Mouse (Mus musculus) neural tube, embryonic 11.5 days (tissue): Measurements from ENCODE around the gene Galns. TPM values are rescaled to one million over a fixed set of nuclear protein-coding genes. Genes with fewer than 3 reads are reported as not detected.
"Not testable (repeated sequence)": the region's sequence is repeated elsewhere in the genome, so short reads cannot be mapped to it uniquely, and the experiment has no call there.

Experiments
- ATAC-seq: fragments of 200-750 bp; cut with Nextera tagmentation; 2 replicates; pipeline ENCODE4 v1.8.0; 2017; ENCODE audit warnings: moderate number of reproducible peaks, mild to moderate bottlenecking, moderate TSS enrichment, moderate library complexity; ENCODE audit not compliant: insufficient read depth, low FRiP score, low TSS enrichment
- DNase-seq: peaks from one replicate; pipeline ENCODE4 v3.0.0-alpha.2; 2015; ENCODE audit warnings: low spot score
- H3K27ac ChIP-seq: fragments of 300-500 bp; sonication (generic); 2 replicates; pipeline ENCODE4 v1.5.1; 2014; ENCODE audit warnings: low read depth, mild to moderate bottlenecking, low read length
- H3K27me3 ChIP-seq: fragments of 300-500 bp; sonication (generic); 2 replicates; pipeline ENCODE4 v1.6.1; 2014; ENCODE audit warnings: mild to moderate bottlenecking, low read length, mixed read lengths; ENCODE audit not compliant: control insufficient read depth, insufficient read depth
- H3K36me3 ChIP-seq: fragments of 300-500 bp; sonication (generic); 2 replicates; pipeline ENCODE4 v1.6.1; 2014; ENCODE audit warnings: mild to moderate bottlenecking, low read length, moderate library complexity, mixed read lengths; ENCODE audit not compliant: control insufficient read depth, insufficient read depth
- H3K4me1 ChIP-seq: fragments of 300-500 bp; sonication (generic); 2 replicates; pipeline ENCODE4 v1.6.1; 2014; ENCODE audit warnings: low read length, mixed read lengths; ENCODE audit not compliant: control insufficient read depth, insufficient read depth
- H3K4me2 ChIP-seq: fragments of 300-500 bp; sonication (generic); 2 replicates; pipeline ENCODE4 v1.6.1; 2014; ENCODE audit warnings: low read depth, mild to moderate bottlenecking, moderate library complexity
- H3K4me3 ChIP-seq: fragments of 300-500 bp; sonication (generic); 2 replicates; pipeline ENCODE4 v1.5.1; 2014; ENCODE audit warnings: low read depth, low read length
- H3K9ac ChIP-seq: fragments of 300-500 bp; sonication (generic); 2 replicates; pipeline ENCODE4 v1.6.1; 2014; ENCODE audit warnings: mild to moderate bottlenecking, low read length
- H3K9me3 ChIP-seq: fragments of 300-500 bp; sonication (generic); 2 replicates; pipeline ENCODE4 v1.6.1; 2016; ENCODE audit warnings: low read length; ENCODE audit not compliant: control insufficient read depth
- WGBS: fragments of 180-500 bp; shearing (Covaris S2); extraction: QIAGEN DNeasy Blood & Tissue Kit; methylation state at CpG from one replicate; pipeline ENCODE4 v1.1.7; 2014; 5-methylcytosine and 5-hydroxymethylcytosine counted together
- polyA plus RNA-seq: library from polyadenylated mRNA; unstranded; fragments of >200 nt; fragmentation: Nextera tagmentation; extraction: Ambion mirVana; gene quantifications from 2 replicates; pipeline ENCODE4 v1.2.1, GENCODE M21; 2014

The Galns gene
- polyA plus RNA-seq, 1 experiment from 2014 or later = 6.6 TPM

DNA sequence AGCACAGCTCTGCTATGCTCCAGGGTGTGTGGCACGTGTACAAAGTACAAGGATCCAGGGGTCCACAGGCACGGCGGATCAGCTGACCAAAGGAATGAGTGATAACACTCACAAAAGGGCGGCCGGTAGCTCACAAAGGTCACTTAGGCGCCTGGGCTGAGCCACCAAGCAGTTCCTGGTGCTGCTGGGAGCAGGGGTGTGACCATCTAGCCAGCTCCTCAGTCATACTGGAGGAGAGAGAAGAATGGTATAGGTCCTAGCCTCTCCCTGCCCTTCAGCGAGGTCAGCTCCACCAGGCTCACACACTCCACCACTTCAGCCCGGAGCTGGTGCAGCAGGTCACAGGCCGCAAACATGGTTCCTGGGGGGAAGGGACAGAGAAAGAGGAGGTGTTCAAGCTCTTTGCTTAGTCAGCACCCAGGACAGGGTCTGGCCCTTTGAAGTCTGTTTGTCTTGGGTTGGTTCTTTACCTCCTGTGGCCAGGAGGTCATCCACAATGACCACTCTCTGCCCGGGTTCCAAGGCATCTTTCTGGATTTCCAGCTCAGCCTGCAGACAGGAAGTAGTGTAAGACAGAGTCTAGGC, 36.5 kb downstream of the Galns start:
- Histone ChIP-seq H3K9ac (no peak overlapping the region), H3K36me3 (peaks cover 21% of the 10 kb centered on the region), H3K4me1 (peaks cover 20% of the 10 kb centered on the region), H3K27ac (no peak overlapping the region), H3K27me3 (no peaks in the 10 kb centered on the region), H3K9me3 (no peaks in the 10 kb centered on the region), H3K4me3 (no peak overlapping the region), H3K4me2 (no peak overlapping the region)
- WGBS = 46% methylated on average over 10 of the region's 10 CpGs
- DNase-seq = no peak
- no peak for ATAC-seq

DNA sequence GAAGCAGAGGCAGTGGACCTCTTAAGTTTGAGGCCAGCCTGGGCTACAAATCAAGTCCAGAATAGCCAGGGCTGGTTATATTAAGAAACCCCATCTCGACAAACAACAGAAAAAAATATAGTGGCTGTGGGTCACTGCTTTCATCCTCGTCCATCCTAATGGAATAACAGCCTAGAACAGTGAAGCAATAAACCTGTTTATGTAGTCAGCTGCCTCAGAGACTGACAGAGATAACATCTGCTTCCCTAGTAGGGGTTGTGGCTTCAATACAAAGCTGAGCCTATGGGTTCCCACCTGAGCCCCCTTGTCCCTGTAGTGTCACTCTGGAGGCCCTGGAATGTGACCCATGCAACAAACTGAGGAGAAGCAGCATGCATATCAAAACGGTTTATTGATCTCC, 37.0 kb downstream of the Galns start:
- DNase-seq (no peak), ATAC-seq (no peak)
- no peak overlapping the region for H3K9ac ChIP-seq
- H3K9me3 ChIP-seq = no peaks in the 10 kb centered on the region
- H3K4me3 ChIP-seq = no peak overlapping the region
- no peak overlapping the region for H3K27ac ChIP-seq
- H3K4me2 ChIP-seq = no peak overlapping the region
- peaks cover 22% of the 10 kb centered on the region for H3K4me1 ChIP-seq
- H3K27me3 ChIP-seq = no peaks in the 10 kb centered on the region
- peaks cover 23% of the 10 kb centered on the region for H3K36me3 ChIP-seq
- 39% methylated on average over 3 of the region's 3 CpGs for WGBS

DNA sequence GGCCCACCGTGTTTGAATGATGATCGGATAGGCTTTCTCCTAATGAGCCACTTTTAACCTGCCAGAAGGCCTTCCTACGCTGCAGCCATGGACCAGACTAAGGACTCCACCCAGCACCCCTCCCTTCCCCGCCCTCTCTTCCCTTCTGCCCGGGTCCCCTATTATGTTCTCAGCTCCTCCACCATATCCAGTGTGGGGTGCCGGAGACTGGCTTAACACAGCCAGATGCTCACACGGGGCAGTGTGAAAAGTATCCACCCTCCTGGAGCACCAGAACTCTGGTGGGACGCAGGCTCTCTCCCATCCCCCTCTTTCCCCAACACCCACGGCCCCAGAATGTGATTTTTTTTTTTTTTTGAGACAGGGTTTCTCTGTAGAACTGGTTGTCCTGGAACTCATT, 37.7 kb downstream of the Galns start:
- WGBS = 55% methylated on average over 9 of the region's 9 CpGs
- Histone ChIP-seq H3K36me3 (peaks cover 23% of the 10 kb centered on the region), H3K9me3 (no peaks in the 10 kb centered on the region), H3K27ac (peak overlapping the region; percentile 20; the same call in 1 of the 2 replicates), H3K27me3 (no peaks in the 10 kb centered on the region), H3K4me2 (no peak overlapping the region), H3K4me1 (peaks cover 28% of the 10 kb centered on the region), H3K4me3 (no peak overlapping the region), H3K9ac (no peak overlapping the region)
- no peak for ATAC-seq
- no peak for DNase-seq

DNA sequence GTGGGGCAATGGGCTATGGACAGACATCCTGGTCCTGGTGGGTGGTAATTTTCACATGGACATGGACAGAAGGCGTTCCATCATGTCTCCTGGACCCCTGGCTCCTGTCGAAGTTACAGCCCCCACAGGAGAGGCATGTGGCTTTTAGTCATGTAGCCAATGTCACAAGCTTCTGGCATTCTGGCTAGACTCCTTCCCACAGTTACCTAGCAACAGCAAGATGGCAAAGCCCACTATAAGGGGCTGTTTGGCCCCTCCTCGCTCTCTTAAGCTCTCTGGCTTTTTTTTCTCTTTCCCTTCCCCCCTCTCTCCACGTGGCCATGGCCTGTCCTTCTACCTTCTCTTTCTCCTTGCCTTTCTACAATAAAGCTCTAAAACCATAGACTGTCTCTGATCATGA, 38.1 kb downstream of the Galns start:
- H3K27me3 ChIP-seq, DNase-seq, ATAC-seq, H3K4me3 ChIP-seq, H3K9ac ChIP-seq, H3K9me3 ChIP-seq, H3K4me2 ChIP-seq: not testable (repeated sequence)
- Histone ChIP-seq H3K4me1 (peaks cover 28% of the 10 kb centered on the region), H3K27ac (0 out of 2 replicates have a peak overlapping the region, but pooled peaks have one; percentile 20), H3K36me3 (peaks cover 23% of the 10 kb centered on the region)
- WGBS = 38% methylated on average over 4 of the region's 4 CpGs

DNA sequence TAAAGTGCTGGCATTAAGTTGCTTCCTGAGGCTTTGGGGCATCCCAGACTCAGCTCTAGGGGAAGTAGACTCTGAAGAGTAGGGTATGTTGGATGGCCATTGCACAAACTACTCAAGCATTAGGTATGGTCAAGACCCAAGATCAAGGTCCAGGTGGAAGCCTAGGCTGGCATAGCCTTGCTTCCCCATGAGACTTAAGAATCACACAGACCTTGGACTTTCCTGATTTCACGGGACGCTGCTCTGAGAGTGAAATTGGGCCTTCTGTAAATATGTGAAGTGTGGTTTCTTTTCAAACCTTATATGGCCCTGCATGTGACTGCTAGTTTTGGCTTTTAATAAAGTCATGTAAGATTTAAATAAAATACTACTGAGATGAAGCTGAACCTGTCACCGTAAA, 38.5 kb downstream of the Galns start:
- no peak overlapping the region for H3K4me3 ChIP-seq
- ATAC-seq = no peak
- 95% methylated on average over 3 of the region's 3 CpGs for WGBS
- no peaks in the 10 kb centered on the region for H3K27me3 ChIP-seq
- H3K9me3 ChIP-seq = no peaks in the 10 kb centered on the region
- no peak for DNase-seq
- peaks cover 23% of the 10 kb centered on the region for H3K36me3 ChIP-seq
- H3K4me2 ChIP-seq = no peak overlapping the region
- H3K9ac ChIP-seq = no peak overlapping the region
- H3K4me1 ChIP-seq = peaks cover 28% of the 10 kb centered on the region
- no peak overlapping the region for H3K27ac ChIP-seq

DNA sequence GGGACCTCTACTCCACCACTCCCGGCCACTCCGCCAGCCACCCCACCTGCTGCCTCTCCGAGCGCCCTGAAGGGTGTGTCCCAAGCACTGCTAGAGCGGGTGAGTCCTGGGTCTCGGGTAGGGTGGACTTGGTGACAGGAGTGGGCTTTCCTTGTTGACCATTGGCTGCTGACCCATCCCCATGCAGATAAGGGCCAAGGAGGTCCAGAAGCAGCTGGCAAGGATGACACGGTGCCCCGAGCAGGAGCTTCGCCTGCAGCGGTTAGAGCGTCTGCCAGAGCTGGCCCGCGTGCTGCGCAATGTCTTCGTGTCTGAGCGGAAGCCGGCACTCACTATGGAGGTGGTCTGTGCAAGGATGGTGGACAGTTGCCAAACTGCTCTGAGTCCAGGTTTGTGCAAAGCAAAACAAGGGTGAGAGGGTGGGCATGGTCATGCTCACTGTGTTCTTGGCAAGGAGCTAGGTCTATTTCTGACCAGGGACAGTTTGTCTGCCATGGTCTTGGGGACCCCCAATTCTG, 39.5 kb downstream of the Galns start:
- Histone ChIP-seq H3K36me3 (peaks cover 23% of the 10 kb centered on the region), H3K4me2 (no peak overlapping the region), H3K9ac (no peak overlapping the region), H3K4me3 (no peak overlapping the region), H3K27me3 (no peaks in the 10 kb centered on the region), H3K27ac (no peak overlapping the region), H3K9me3 (no peaks in the 10 kb centered on the region), H3K4me1 (peaks cover 30% of the 10 kb centered on the region)
- no peak for ATAC-seq
- 93% methylated on average over 17 of the region's 17 CpGs for WGBS
- no peak for DNase-seq

DNA sequence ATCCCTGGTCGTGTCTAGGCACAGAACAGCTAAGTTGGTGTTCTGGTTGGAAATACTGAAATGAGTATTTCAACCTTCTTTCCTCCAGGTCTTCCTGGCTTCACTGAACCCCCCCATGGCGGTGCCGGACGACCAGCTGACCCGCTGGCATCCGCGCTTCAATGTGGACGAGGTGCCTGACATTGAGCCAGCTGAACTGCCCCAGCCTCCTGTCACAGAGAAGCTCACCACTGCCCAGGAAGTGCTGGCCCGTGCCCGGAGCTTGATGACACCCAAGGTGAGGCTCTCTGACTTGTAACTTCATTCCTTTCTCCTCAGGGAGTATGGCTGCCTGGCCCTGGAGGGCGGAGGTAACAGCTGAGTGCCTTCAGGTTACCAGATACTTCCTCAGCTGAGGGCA, 40.1 kb downstream of the Galns start:
- Histone ChIP-seq H3K27ac (no peak overlapping the region), H3K36me3 (peaks cover 23% of the 10 kb centered on the region), H3K9ac (no peak overlapping the region), H3K27me3 (no peaks in the 10 kb centered on the region), H3K4me2 (no peak overlapping the region), H3K4me1 (peaks cover 32% of the 10 kb centered on the region), H3K4me3 (0 out of 2 replicates have a peak overlapping the region, but pooled peaks have one; percentile 6), H3K9me3 (no peaks in the 10 kb centered on the region)
- ATAC-seq (no peak), DNase-seq (no peak)
- WGBS = 95% methylated on average over 11 of the region's 11 CpGs

DNA sequence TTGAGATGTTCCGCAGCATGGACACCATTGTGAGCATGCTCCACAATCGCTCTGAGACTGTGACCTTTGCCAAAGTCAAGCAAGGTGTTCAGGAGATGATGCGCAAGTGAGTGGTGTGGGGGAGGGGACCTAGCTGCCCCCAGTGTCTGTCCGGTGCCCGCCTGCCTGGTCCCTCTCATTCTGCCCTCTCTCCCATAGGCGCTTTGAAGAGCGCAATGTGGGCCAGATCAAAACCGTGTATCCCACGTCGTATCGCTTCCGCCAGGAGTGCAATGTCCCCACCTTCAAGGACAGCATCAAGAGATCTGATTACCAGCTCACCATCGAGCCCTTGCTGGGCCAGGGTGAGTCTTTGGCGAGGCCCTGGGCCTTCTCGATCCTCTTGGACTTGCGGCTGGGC, 41.3 kb downstream of the Galns start:
- H3K36me3 ChIP-seq = peaks cover 23% of the 10 kb centered on the region
- peaks cover 23% of the 10 kb centered on the region for H3K4me1 ChIP-seq
- ATAC-seq = no peak
- H3K27ac ChIP-seq = no peak overlapping the region
- no peak overlapping the region for H3K4me3 ChIP-seq
- H3K9ac ChIP-seq = no peak overlapping the region
- no peaks in the 10 kb centered on the region for H3K27me3 ChIP-seq
- DNase-seq = no peak
- WGBS = 98% methylated on average over 16 of the region's 16 CpGs
- H3K4me2 ChIP-seq = no peak overlapping the region
- no peaks in the 10 kb centered on the region for H3K9me3 ChIP-seq

DNA sequence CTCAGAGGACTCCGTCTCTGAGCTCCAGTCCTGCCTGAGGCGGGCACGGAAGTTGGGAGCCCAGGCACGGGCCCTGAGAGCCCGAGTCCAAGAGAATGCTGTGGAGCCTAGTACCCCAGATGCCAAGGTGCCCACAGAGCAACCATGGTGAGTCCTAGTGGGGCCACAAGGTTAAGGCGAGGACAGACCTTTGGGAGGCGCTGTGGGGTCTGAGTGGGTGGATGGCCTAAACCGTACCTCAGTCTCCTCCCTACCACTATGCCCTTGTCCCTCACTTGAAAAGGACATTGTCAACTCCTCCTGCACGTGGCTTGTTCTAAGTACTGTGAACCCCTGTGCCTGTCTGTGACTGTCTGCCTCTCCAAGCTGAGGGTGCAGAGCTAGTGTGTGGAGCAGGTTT, 41.9 kb downstream of the Galns start:
- Histone ChIP-seq H3K4me3 (peak overlapping the region; percentile 94), H3K36me3 (peaks cover 23% of the 10 kb centered on the region), H3K9ac (peak overlapping the region; percentile 85), H3K9me3 (no peaks in the 10 kb centered on the region), H3K4me2 (peak overlapping the region; percentile 88), H3K27me3 (no peaks in the 10 kb centered on the region), H3K4me1 (peaks cover 20% of the 10 kb centered on the region), H3K27ac (no peak overlapping the region)
- no peak for DNase-seq
- 69% methylated on average over 9 of the region's 9 CpGs for WGBS
- ATAC-seq = no peak
